Mouse (Mus musculus) midbrain, embryonic 16.5 days (tissue): ENCODE results near the gene Nrros. TPM values are rescaled to one million over a fixed set of nuclear protein-coding genes. Genes with fewer than 3 reads are reported as not detected.
A peak's percentile ranks its signal among the peaks of the same experiment; 100 is the strongest.

Source experiments
- ATAC-seq: fragments of 200-750 bp; cut with Nextera tagmentation; 2 replicates; pipeline ENCODE4 v1.8.0; 2017; ENCODE audit warnings: moderate TSS enrichment
- H3K27ac ChIP-seq: fragments of 300-500 bp; sonication (generic); 2 replicates; pipeline ENCODE4 v1.5.1; 2014; ENCODE audit warnings: mild to moderate bottlenecking, low read length, mixed read lengths
- H3K27me3 ChIP-seq: fragments of 300-500 bp; sonication (generic); 2 replicates; pipeline ENCODE4 v1.6.1; 2014; ENCODE audit warnings: low read depth, low read length, mixed read lengths; ENCODE audit not compliant: control insufficient read depth, insufficient read depth
- H3K36me3 ChIP-seq: fragments of 300-500 bp; sonication (generic); 2 replicates; pipeline ENCODE4 v1.6.1; 2014; ENCODE audit warnings: mild to moderate bottlenecking, low read length, moderate library complexity, mixed read lengths; ENCODE audit not compliant: control insufficient read depth, insufficient read depth
- H3K4me1 ChIP-seq: fragments of 300-500 bp; sonication (generic); 2 replicates; pipeline ENCODE4 v1.6.1; 2014; ENCODE audit warnings: mild to moderate bottlenecking, low read length, mixed read lengths; ENCODE audit not compliant: control insufficient read depth, insufficient read depth
- H3K4me2 ChIP-seq: fragments of 300-500 bp; sonication (generic); 2 replicates; pipeline ENCODE4 v1.6.1; 2014; ENCODE audit warnings: mild to moderate bottlenecking, low read length, mixed read lengths
- H3K4me3 ChIP-seq: fragments of 300-500 bp; sonication (generic); 2 replicates; pipeline ENCODE4 v1.5.1; 2014; ENCODE audit warnings: low read depth, mild to moderate bottlenecking, low read length, moderate library complexity, mixed read lengths
- H3K9ac ChIP-seq: fragments of 300-500 bp; sonication (generic); 2 replicates; pipeline ENCODE4 v1.6.1; 2014; ENCODE audit warnings: low read depth, low read length, mixed read lengths
- H3K9me3 ChIP-seq: fragments of 300-500 bp; sonication (generic); replicated peaks from 2 replicates; pipeline ENCODE4 v1.6.1; 2014; ENCODE audit warnings: mild to moderate bottlenecking, low read length, mixed read lengths; ENCODE audit not compliant: control insufficient read depth, poor library complexity, severe bottlenecking
- WGBS: fragments of 180-500 bp; shearing (Covaris S2); extraction: QIAGEN DNeasy Blood & Tissue Kit; methylation state at CpG from one replicate; pipeline ENCODE4 v1.1.7; 2014; 5-methylcytosine and 5-hydroxymethylcytosine counted together
- polyA plus RNA-seq: library from polyadenylated mRNA; unstranded; fragments of >200 nt; fragmentation: Nextera tagmentation; extraction: Ambion mirVana; gene quantifications from 2 replicates; pipeline ENCODE4 v1.2.1, GENCODE M21; 2015

The Nrros gene
- polyA plus RNA-seq, 1 experiment from 2014 or later: 6.7 TPM

GRCm38 (mm10) chr16:32113541-32114218 lies 51.7 kb downstream of the Nrros start:
- no peak overlapping the region for H3K27ac ChIP-seq
- H3K27me3 ChIP-seq: no peaks in the 10 kb centered on the region
- H3K9ac ChIP-seq: no peak overlapping the region
- no peak overlapping the region for H3K4me2 ChIP-seq
- peaks cover 4% of the 10 kb centered on the region for H3K4me1 ChIP-seq
- no peak overlapping the region for H3K4me3 ChIP-seq
- ATAC-seq: no peak
- peaks cover 7% of the 10 kb centered on the region for H3K36me3 ChIP-seq
- WGBS: 71% methylated on average over 23 of the region's 23 CpGs
- no peaks in the 10 kb centered on the region for H3K9me3 ChIP-seq

GRCm38 (mm10) chr16:32110951-32111699 lies 54.3 kb downstream of the Nrros start:
- no peak for ATAC-seq
- no peaks in the 10 kb centered on the region for H3K27me3 ChIP-seq
- H3K4me2 ChIP-seq: no peak overlapping the region
- 79% methylated on average over 15 of the region's 15 CpGs for whole genome bisulfite sequencing
- no peaks in the 10 kb centered on the region for H3K9me3 ChIP-seq
- no peak overlapping the region for H3K4me3 ChIP-seq
- H3K9ac ChIP-seq: no peak overlapping the region
- peaks cover 22% of the 10 kb centered on the region for H3K36me3 ChIP-seq
- no peak overlapping the region for H3K27ac ChIP-seq
- peaks cover 4% of the 10 kb centered on the region for H3K4me1 ChIP-seq

- Histone ChIP-seq H3K27me3 (no peaks in the 10 kb centered on the region), H3K9ac (no peak overlapping the region), H3K36me3 (peaks cover 31% of the 10 kb centered on the region), H3K27ac (no peak overlapping the region), H3K4me3 (no peak overlapping the region), H3K4me2 (no peak overlapping the region), H3K4me1 (no peaks in the 10 kb centered on the region), H3K9me3 (no peaks in the 10 kb centered on the region; the same call in 1 of the 2 replicates)
- no peak for ATAC-seq
- WGBS: 89% methylated on average over 2 of the region's 2 CpGs
These were observed 56.8 kb downstream of the Nrros start for GRCm38 (mm10) chr16:32108578-32108977.

- WGBS: 84% methylated on average over 7 of the region's 7 CpGs
- ATAC-seq: no peak
- H3K27me3 ChIP-seq: no peaks in the 10 kb centered on the region
- no peak overlapping the region for H3K9ac ChIP-seq
- no peak overlapping the region for H3K27ac ChIP-seq
- no peak overlapping the region for H3K4me2 ChIP-seq
- H3K4me1 ChIP-seq: no peaks in the 10 kb centered on the region
- H3K36me3 ChIP-seq: peaks cover 35% of the 10 kb centered on the region
- no peaks in the 10 kb centered on the region; the same call in 1 of the 2 replicates for H3K9me3 ChIP-seq
- no peak overlapping the region for H3K4me3 ChIP-seq
These were observed 57.2 kb downstream of the Nrros start for GRCm38 (mm10) chr16:32108170-32108569.

GRCm38 (mm10) chr16:32107342-32108045 lies 57.9 kb downstream of the Nrros start:
- no peak overlapping the region for H3K9ac ChIP-seq
- no peaks in the 10 kb centered on the region for H3K4me1 ChIP-seq
- no peaks in the 10 kb centered on the region; the same call in 1 of the 2 replicates for H3K9me3 ChIP-seq
- no peak overlapping the region for H3K4me3 ChIP-seq
- H3K4me2 ChIP-seq: no peak overlapping the region
- ATAC-seq: no peak
- 95% methylated on average over 12 of the region's 12 CpGs for whole genome bisulfite sequencing
- H3K27ac ChIP-seq: no peak overlapping the region
- no peaks in the 10 kb centered on the region for H3K27me3 ChIP-seq
- H3K36me3 ChIP-seq: peaks cover 35% of the 10 kb centered on the region

- no peak overlapping the region for H3K4me3 ChIP-seq
- H3K9me3 ChIP-seq: no peaks in the 10 kb centered on the region; the same call in 1 of the 2 replicates
- H3K27me3 ChIP-seq: no peaks in the 10 kb centered on the region
- ATAC-seq: no peak
- H3K27ac ChIP-seq: no peak overlapping the region
- 97% methylated on average over 1 of the region's 1 CpGs for WGBS
- no peak overlapping the region for H3K9ac ChIP-seq
- H3K4me1 ChIP-seq: no peaks in the 10 kb centered on the region
- no peak overlapping the region for H3K4me2 ChIP-seq
- H3K36me3 ChIP-seq: peaks cover 35% of the 10 kb centered on the region
These were observed 59.7 kb downstream of the Nrros start for GRCm38 (mm10) chr16:32105698-32106097.

- no peaks in the 10 kb centered on the region for H3K27me3 ChIP-seq
- ATAC-seq: no peak
- peaks cover 14% of the 10 kb centered on the region for H3K4me1 ChIP-seq
- no peak overlapping the region for H3K9ac ChIP-seq
- no peak overlapping the region for H3K27ac ChIP-seq
- H3K36me3 ChIP-seq: peaks cover 22% of the 10 kb centered on the region
- no peak overlapping the region for H3K4me3 ChIP-seq
- WGBS: 96% methylated on average over 13 of the region's 13 CpGs
- no peaks in the 10 kb centered on the region; the same call in 1 of the 2 replicates for H3K9me3 ChIP-seq
- H3K4me2 ChIP-seq: no peak overlapping the region
These were observed 63.1 kb downstream of the Nrros start for GRCm38 (mm10) chr16:32102295-32102694.

- peak; percentile 98 for ATAC-seq
- H3K9me3 ChIP-seq: no peaks in the 10 kb centered on the region
- under 1% methylated on average over 34 of the region's 34 CpGs for WGBS
These were observed 65.7 kb downstream of the Nrros start, which contains the start of the genes Pigx and Cep19 for GRCm38 (mm10) chr16:32099638-32100150. Pigx (minus strand) TSS chr16:32099740. Cep19 (plus strand) TSS chr16:32099800.

More at GRCm38 (mm10) chr16:32099638-32100150, 65.7 kb downstream of the Nrros start, which contains the start of the genes Pigx and Cep19:
- H3K27ac ChIP-seq: peak within 1 kb of the TSS; percentile 83
- peak within 1 kb of the TSS; percentile 84 for H3K4me2 ChIP-seq
- H3K9ac ChIP-seq: peak within 1 kb of the TSS; percentile 94
- peak within 1 kb of the TSS; percentile 98 for H3K4me3 ChIP-seq
- H3K36me3 ChIP-seq: peaks cover 10% of the 10 kb centered on the region
- H3K4me1 ChIP-seq: peaks cover 14% of the 10 kb centered on the region
- no peaks in the 10 kb centered on the region for H3K27me3 ChIP-seq
